Mouse (Mus musculus): ENCODE data around the gene Lgi4. TPM values are rescaled to one million over a fixed set of nuclear protein-coding genes. Genes with fewer than 3 reads are reported as not detected.

Lgi4 gene
- polyA plus RNA-seq, 1 experiment from 2014 or later: 0.78 TPM

DNA sequence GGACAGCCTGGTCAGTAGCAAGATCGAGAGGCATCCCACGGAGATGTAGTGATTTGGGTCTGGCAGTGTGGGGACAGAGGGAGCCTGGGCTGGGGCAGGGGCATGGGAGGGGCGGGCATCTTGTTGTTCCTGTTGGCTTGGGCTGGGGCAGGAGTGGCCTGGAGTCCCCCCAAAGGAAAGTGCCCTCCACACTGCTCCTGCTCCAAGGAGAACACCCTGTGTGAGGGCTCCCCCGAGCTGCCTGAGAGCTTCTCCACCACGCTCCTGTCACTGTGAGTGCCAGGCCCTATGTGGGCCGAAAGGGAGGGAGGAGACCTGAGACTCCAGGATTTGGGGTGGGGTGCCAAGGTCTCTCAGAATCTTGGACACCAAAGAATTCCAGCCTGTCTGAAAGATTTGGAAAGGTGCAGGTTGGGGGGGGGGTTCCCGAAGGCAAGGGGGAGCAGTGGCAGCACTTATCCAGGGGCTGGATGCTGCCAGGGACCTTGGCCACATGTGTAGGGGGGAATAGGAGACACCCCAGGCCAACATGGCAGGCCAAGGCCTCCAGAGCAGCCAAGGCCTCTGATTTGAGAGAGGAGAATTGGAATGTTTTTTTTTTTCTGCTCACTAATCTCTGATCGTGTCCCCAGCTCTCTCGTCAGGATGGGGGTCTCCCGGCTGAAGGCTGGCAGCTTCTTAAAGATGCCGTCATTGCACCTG, 928 bp downstream of the Lgi4 start:
- 66% methylated on average over 11 of the region's 11 CpGs for WGBS
- no peak for ATAC-seq (ENCODE audit: insufficient number of reproducible peaks, insufficient read depth, low FRiP score, low read depth)
- Histone ChIP-seq H3K4me1 (ENCODE audit: control insufficient read depth, insufficient read depth, low read length) (peaks cover 5% of the 10 kb centered on the region; the same call in 1 of the 2 replicates), H3K4me2 (replicated peaks; ENCODE audit: low read depth, low read length) (0 out of 2 replicates have a peak overlapping the region, but pooled peaks have one; percentile 5), H3K36me3 (ENCODE audit: control insufficient read depth, insufficient read depth, low read length) (no peaks in the 10 kb centered on the region), H3K4me3 (ENCODE audit: low read depth, low read length) (no peak overlapping the region), H3K9me3 (ENCODE audit: control insufficient read depth, low read depth, low read length) (no peaks in the 10 kb centered on the region), H3K27ac (ENCODE audit: low read length) (0 out of 2 replicates have a peak overlapping the region, but pooled peaks have one; percentile 27), H3K27me3 (ENCODE audit: control insufficient read depth, insufficient read depth, low read length) (no peaks in the 10 kb centered on the region), H3K9ac (replicated peaks; ENCODE audit: low read depth, low read length) (no peak overlapping the region)

DNA sequence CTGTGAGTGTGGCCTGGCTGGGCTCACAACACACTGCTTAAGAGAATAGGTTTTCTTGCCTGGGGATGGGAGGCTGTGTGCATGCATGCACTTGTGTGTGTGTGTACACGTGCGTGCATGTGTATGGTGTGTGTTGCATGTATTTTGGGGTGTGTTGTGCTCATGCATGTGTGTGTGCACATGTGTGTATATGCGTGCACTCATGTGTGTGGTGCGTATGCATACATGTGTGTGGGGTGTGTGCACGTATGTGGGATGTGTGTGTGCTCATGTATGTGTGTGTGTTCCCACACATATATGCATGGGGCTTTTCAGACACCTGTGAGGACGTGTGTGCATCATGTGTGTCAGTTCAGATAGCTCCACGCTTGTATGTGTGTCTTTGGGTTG, 1.5 kb downstream of the Lgi4 start:
- peaks cover 5% of the 10 kb centered on the region; the same call in 1 of the 2 replicates for H3K4me1 ChIP-seq (ENCODE audit: control insufficient read depth, insufficient read depth, low read length)
- 90% methylated on average over 7 of the region's 7 CpGs for WGBS

DNA sequence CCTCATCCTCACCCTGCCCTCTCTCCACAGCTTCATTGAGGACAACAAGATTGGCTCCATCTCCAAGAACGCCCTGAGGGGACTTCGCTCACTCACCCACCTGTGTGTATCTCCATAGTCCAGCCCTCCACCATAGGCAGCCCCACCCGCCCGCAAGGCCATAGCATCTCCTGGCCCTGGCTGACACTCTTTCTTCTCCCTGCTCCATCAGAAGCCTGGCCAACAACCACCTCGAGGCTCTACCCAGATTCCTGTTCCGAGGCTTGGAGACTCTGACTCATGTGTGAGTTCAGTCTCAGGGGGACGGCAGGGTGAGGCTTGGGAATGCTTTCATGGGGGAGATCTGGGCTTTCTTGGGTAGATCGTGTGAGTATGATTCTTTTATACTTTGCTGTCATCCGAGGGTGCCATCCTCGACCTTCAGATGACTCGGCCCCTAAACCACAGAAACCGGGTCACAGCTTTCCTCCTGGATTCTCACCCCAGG, 4.0 kb downstream of the Lgi4 start:
- Histone ChIP-seq H3K4me3 (ENCODE audit: low read depth, low read length) (no peak overlapping the region), H3K36me3 (ENCODE audit: control insufficient read depth, insufficient read depth, low read length) (no peaks in the 10 kb centered on the region), H3K9ac (replicated peaks; ENCODE audit: low read depth, low read length) (no peak overlapping the region), H3K9me3 (ENCODE audit: control insufficient read depth, low read depth, low read length) (no peaks in the 10 kb centered on the region), H3K4me1 (ENCODE audit: control insufficient read depth, insufficient read depth, low read length) (peaks cover 11% of the 10 kb centered on the region; the same call in 1 of the 2 replicates), H3K27me3 (ENCODE audit: control insufficient read depth, insufficient read depth, low read length) (no peaks in the 10 kb centered on the region), H3K27ac (ENCODE audit: low read length) (no peak overlapping the region), H3K4me2 (replicated peaks; ENCODE audit: low read depth, low read length) (no peak overlapping the region)
- ATAC-seq (ENCODE audit: insufficient number of reproducible peaks, insufficient read depth, low FRiP score, low read depth): no peak
- 82% methylated on average over 12 of the region's 12 CpGs for WGBS

More for the DNA sequence above, 1.5 kb downstream of the Lgi4 start:
- ATAC-seq (ENCODE audit: insufficient number of reproducible peaks, insufficient read depth, low FRiP score, low read depth): no peak
- H3K4me2 ChIP-seq (replicated peaks; ENCODE audit: low read depth, low read length): 0 out of 2 replicates have a peak overlapping the region, but pooled peaks have one; percentile 5
- no peaks in the 10 kb centered on the region for H3K9me3 ChIP-seq (ENCODE audit: control insufficient read depth, low read depth, low read length)
- H3K27ac ChIP-seq (ENCODE audit: low read length): no peak overlapping the region
- no peaks in the 10 kb centered on the region for H3K36me3 ChIP-seq (ENCODE audit: control insufficient read depth, insufficient read depth, low read length)
- H3K9ac ChIP-seq (replicated peaks; ENCODE audit: low read depth, low read length): no peak overlapping the region
- H3K4me3 ChIP-seq (ENCODE audit: low read depth, low read length): no peak overlapping the region
- H3K27me3 ChIP-seq (ENCODE audit: control insufficient read depth, insufficient read depth, low read length): no peaks in the 10 kb centered on the region

DNA sequence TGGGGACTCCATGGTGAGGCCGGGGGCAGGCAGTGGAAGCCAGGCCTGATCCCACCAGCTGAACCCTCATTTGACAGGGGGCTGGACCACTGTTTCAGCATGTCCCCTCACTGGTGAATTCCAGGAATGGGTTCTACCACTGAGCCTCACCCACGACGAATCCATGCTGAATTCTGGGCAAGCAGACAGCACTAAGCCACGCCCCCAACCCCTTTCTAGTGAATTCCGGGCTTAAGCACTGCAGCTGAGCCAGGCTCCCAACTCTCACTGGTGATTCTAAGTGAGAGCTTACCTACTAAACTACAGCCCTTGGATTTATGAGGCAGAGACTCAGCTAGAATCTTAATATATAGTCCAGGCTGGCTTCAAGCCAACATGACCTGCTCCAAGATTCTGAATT, 8.7 kb downstream of the Lgi4 start:
- H3K9ac ChIP-seq (replicated peaks; ENCODE audit: low read depth, low read length): no peak overlapping the region
- H3K36me3 ChIP-seq (ENCODE audit: control insufficient read depth, insufficient read depth, low read length): peaks cover 3% of the 10 kb centered on the region; the same call in 1 of the 2 replicates
- no peaks in the 10 kb centered on the region for H3K27me3 ChIP-seq (ENCODE audit: control insufficient read depth, insufficient read depth, low read length)
- 29% methylated on average over 5 of the region's 5 CpGs for WGBS
- peak; percentile 29; the same call in 1 of the 2 replicates for ATAC-seq (ENCODE audit: insufficient number of reproducible peaks, insufficient read depth, low FRiP score, low read depth)
- H3K4me2 ChIP-seq (replicated peaks; ENCODE audit: low read depth, low read length): no peak overlapping the region
- H3K4me1 ChIP-seq (ENCODE audit: control insufficient read depth, insufficient read depth, low read length): peaks cover 26% of the 10 kb centered on the region
- H3K27ac ChIP-seq (ENCODE audit: low read length): peak overlapping the region; percentile 44; the same call in 1 of the 2 replicates
- no peak overlapping the region for H3K4me3 ChIP-seq (ENCODE audit: low read depth, low read length)
- H3K9me3 ChIP-seq (ENCODE audit: control insufficient read depth, low read depth, low read length): no peaks in the 10 kb centered on the region

DNA sequence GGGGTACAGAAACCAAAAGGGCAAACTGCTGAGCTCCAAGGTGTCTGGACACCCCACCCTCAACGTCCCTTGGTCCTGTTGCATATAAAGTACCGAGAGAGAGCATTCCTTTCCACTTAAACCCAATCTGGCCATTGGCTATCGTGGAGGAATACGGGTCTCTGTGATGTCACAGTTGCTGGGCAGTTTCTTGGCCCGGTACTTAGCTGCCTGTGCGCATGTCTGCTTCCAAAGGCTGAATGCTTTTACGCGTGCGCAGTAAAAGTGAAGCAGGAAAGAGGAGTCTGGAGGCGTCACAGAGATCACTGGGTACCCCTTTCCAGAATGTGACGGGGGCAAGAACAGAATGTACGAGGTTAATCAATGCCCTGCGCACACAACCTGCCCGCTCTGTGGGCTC, 10.3 kb downstream of the Lgi4 start:
- 87% methylated on average over 14 of the region's 14 CpGs for WGBS

DNA sequence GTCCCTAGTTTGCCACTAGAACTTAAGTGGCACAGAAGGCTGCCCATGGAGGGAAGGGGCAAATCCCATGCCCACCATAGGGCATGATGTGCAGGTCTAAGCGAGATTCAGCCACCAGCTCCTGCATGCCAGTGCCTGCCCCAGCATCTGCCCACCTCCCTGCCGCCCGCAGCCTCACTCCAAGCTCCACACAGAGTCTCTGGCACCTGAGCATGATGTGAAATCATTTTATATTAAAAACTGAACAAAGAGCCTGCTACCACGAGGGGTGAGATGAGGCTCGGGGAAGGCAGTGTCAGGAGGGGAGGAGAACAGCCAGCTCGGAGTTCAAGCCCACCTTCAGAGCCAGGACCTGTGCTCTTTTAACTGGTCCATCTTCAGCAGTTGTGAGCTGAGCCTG, 11.2 kb downstream of the Lgi4 start:
- Histone ChIP-seq H3K4me1 (ENCODE audit: control insufficient read depth, insufficient read depth, low read length) (peaks cover 29% of the 10 kb centered on the region), H3K9me3 (ENCODE audit: control insufficient read depth, low read depth, low read length) (no peaks in the 10 kb centered on the region), H3K4me3 (ENCODE audit: low read depth, low read length) (no peak overlapping the region), H3K4me2 (replicated peaks; ENCODE audit: low read depth, low read length) (no peak overlapping the region), H3K27me3 (ENCODE audit: control insufficient read depth, insufficient read depth, low read length) (no peaks in the 10 kb centered on the region), H3K36me3 (ENCODE audit: control insufficient read depth, insufficient read depth, low read length) (peaks cover 3% of the 10 kb centered on the region; the same call in 1 of the 2 replicates), H3K27ac (ENCODE audit: low read length) (0 out of 2 replicates have a peak overlapping the region, but pooled peaks have one; percentile 15), H3K9ac (replicated peaks; ENCODE audit: low read depth, low read length) (no peak overlapping the region)
- no peak for ATAC-seq (ENCODE audit: insufficient number of reproducible peaks, insufficient read depth, low FRiP score, low read depth)
- 70% methylated on average over 6 of the region's 6 CpGs for WGBS

More for the DNA sequence above, 10.3 kb downstream of the Lgi4 start:
- peaks cover 29% of the 10 kb centered on the region for H3K4me1 ChIP-seq (ENCODE audit: control insufficient read depth, insufficient read depth, low read length)
- H3K9ac ChIP-seq (replicated peaks; ENCODE audit: low read depth, low read length): no peak overlapping the region
- H3K9me3 ChIP-seq (ENCODE audit: control insufficient read depth, low read depth, low read length): no peaks in the 10 kb centered on the region
- no peak overlapping the region for H3K4me3 ChIP-seq (ENCODE audit: low read depth, low read length)
- no peak overlapping the region for H3K27ac ChIP-seq (ENCODE audit: low read length)
- no peak overlapping the region for H3K4me2 ChIP-seq (replicated peaks; ENCODE audit: low read depth, low read length)
- H3K27me3 ChIP-seq (ENCODE audit: control insufficient read depth, insufficient read depth, low read length): no peaks in the 10 kb centered on the region
- peaks cover 3% of the 10 kb centered on the region; the same call in 1 of the 2 replicates for H3K36me3 ChIP-seq (ENCODE audit: control insufficient read depth, insufficient read depth, low read length)
- ATAC-seq (ENCODE audit: insufficient number of reproducible peaks, insufficient read depth, low FRiP score, low read depth): no peak

DNA sequence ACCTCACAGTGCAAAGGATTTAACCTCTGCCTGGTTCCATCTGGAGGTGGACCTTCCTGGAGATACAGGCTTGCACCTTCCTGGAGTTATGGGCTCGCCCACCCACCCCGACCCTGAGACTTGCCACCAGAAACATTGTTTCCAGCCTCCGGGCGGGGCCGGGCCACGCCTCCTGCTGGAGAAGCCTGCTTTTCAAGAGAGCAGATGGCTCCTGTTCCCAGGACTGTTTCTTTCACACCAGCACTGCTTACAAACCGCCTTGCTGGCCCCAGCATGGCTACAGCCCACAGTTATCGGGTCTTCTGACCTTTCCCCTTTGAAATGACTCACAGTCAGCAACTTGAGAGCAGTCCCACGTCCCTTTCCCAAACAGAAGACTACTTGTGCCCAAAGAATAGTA, 13.2 kb downstream of the Lgi4 start:
- no peaks in the 10 kb centered on the region for H3K27me3 ChIP-seq (ENCODE audit: control insufficient read depth, insufficient read depth, low read length)
- no peak for ATAC-seq (ENCODE audit: insufficient number of reproducible peaks, insufficient read depth, low FRiP score, low read depth)
- 39% methylated on average over 9 of the region's 9 CpGs for WGBS
- H3K4me1 ChIP-seq (ENCODE audit: control insufficient read depth, insufficient read depth, low read length): peaks cover 28% of the 10 kb centered on the region
- 0 out of 2 replicates have a peak overlapping the region, but pooled peaks have one; percentile 6 for H3K4me3 ChIP-seq (ENCODE audit: low read depth, low read length)
- no peak overlapping the region for H3K9ac ChIP-seq (replicated peaks; ENCODE audit: low read depth, low read length)
- H3K4me2 ChIP-seq (replicated peaks; ENCODE audit: low read depth, low read length): peak overlapping the region; percentile 26
- peaks cover 3% of the 10 kb centered on the region; the same call in 1 of the 2 replicates for H3K36me3 ChIP-seq (ENCODE audit: control insufficient read depth, insufficient read depth, low read length)
- peak overlapping the region; percentile 87 for H3K27ac ChIP-seq (ENCODE audit: low read length)
- no peaks in the 10 kb centered on the region for H3K9me3 ChIP-seq (ENCODE audit: control insufficient read depth, low read depth, low read length)

DNA sequence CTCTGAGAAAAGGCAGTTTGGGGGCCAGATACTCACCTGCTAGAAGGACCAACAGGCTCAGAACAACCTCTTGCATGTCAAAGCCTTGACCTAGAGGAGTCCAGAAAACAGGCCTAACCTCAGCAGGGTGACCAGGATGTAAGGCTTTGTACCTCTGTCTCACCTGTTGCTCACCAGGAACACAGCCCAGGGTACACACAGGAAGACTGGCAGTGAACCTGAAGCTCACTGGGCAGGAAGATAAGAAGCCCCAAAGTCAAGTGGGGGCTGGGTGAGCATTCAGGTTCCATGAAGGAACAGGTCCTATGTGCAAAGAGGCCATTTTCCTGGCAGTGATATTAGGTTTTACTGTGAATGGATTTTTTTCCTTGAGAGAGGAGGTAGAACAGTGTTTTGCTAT, 14.4 kb downstream of the Lgi4 start:
- H3K9ac ChIP-seq (replicated peaks; ENCODE audit: low read depth, low read length): no peak overlapping the region
- H3K4me2 ChIP-seq (replicated peaks; ENCODE audit: low read depth, low read length): no peak overlapping the region; the same call in 1 of the 2 replicates
- peak overlapping the region; percentile 87 for H3K27ac ChIP-seq (ENCODE audit: low read length)
- 0 out of 2 replicates have a peak, but pooled peaks have one; percentile 20 for ATAC-seq (ENCODE audit: insufficient number of reproducible peaks, insufficient read depth, low FRiP score, low read depth)
- H3K27me3 ChIP-seq (ENCODE audit: control insufficient read depth, insufficient read depth, low read length): no peaks in the 10 kb centered on the region
- peaks cover 3% of the 10 kb centered on the region; the same call in 1 of the 2 replicates for H3K36me3 ChIP-seq (ENCODE audit: control insufficient read depth, insufficient read depth, low read length)
- no peak overlapping the region for H3K4me3 ChIP-seq (ENCODE audit: low read depth, low read length)
- H3K4me1 ChIP-seq (ENCODE audit: control insufficient read depth, insufficient read depth, low read length): peaks cover 27% of the 10 kb centered on the region
- H3K9me3 ChIP-seq (ENCODE audit: control insufficient read depth, low read depth, low read length): no peaks in the 10 kb centered on the region

All from stomach, embryonic 14.5 days (tissue).